Mouse (Mus musculus) layer of hippocampus, postnatal 14 days (tissue): Measurements from ENCODE around the gene Abcb1b. TPM values are rescaled to one million over a fixed set of nuclear protein-coding genes. Genes with fewer than 3 reads are reported as not detected.
"Not testable (repeated sequence)": the region's sequence is repeated elsewhere in the genome, so short reads cannot be mapped to it uniquely, and the experiment has no call there.

Experiments
- DNase-seq, 2 experiments: peaks; one replicate each; pipeline ENCODE4 v3.0.0; 2021 to 2022; ENCODE audit warnings: low spot score in 2 of 2, mixed read lengths in 1 of 2
- long read RNA-seq, 2 experiments: library from polyadenylated mRNA; stranded (forward); transcript quantifications; one replicate each; pipeline ENCODE4 v2.0.0; 2021
- total RNA-seq, 2 experiments: library from RNA; stranded (reverse); gene quantifications; 2 replicates each; pipeline ENCODE4 v1.2.3; 2021

Abcb1b gene
- total RNA-seq, result 1 to 10 TPM; 2.9 to 5.4 TPM
- long read RNA-seq, experiment 1, full-length matches to known transcripts, result 1 of 4 reads
- long read RNA-seq, experiment 1, partial matches to known transcripts, result 1 of 4 reads
- long read RNA-seq, experiment 1, other reads (novel, unspliced or antisense), result 2 of 4 reads
- long read RNA-seq, experiment 2, full-length matches to known transcripts, result 1 of 5 reads
- long read RNA-seq, experiment 2, partial matches to known transcripts, result 3 of 5 reads
- long read RNA-seq, experiment 2, other reads (novel, unspliced or antisense), result 1 of 5 reads

GRCm38 (mm10) chr5:8797987-8798751 lies at the start of gene Abcb1b:
Gene Abcb1b, plus strand, starts transcription at chr5:8798147.
- DNase-seq, result peak; percentile 48 to 52

GRCm38 (mm10) chr5:8772866-8773265 lies 25.1 kb upstream of the Abcb1b start:
- no peak for DNase-seq

GRCm38 (mm10) chr5:8778311-8778710 lies 19.6 kb upstream of the Abcb1b start:
- no peak for DNase-seq

GRCm38 (mm10) chr5:8778751-8779150 lies 19.2 kb upstream of the Abcb1b start:
- DNase-seq, result no peak

GRCm38 (mm10) chr5:8792281-8792680 lies 5.7 kb upstream of the Abcb1b start:
- no peak for DNase-seq

GRCm38 (mm10) chr5:8798752-8799115 lies 787 bp downstream of the Abcb1b start:
- peak in 1 of 2 experiments; percentile 4 for DNase-seq

GRCm38 (mm10) chr5:8805742-8806141 lies 7.8 kb downstream of the Abcb1b start:
- peak in 1 of 2 experiments; percentile 33 for DNase-seq

GRCm38 (mm10) chr5:8807137-8808004 lies 9.4 kb downstream of the Abcb1b start:
- no peak for DNase-seq

GRCm38 (mm10) chr5:8813872-8814271 lies 15.9 kb downstream of the Abcb1b start:
- DNase-seq, result no peak

- no peak for DNase-seq
These were observed 22.0 kb downstream of the Abcb1b start for GRCm38 (mm10) chr5:8819635-8820591.

- DNase-seq, result not testable (repeated sequence)
These were observed 22.7 kb downstream of the Abcb1b start for GRCm38 (mm10) chr5:8820592-8821104.

GRCm38 (mm10) chr5:8838661-8839438 lies 40.9 kb downstream of the Abcb1b start:
- no peak for DNase-seq

- no peak for DNase-seq
These were observed 41.7 kb downstream of the Abcb1b start for GRCm38 (mm10) chr5:8839651-8840050.

- DNase-seq, result peak; percentile 40 to 60
These were observed 42.9 kb downstream of the Abcb1b start for GRCm38 (mm10) chr5:8840887-8841286.

GRCm38 (mm10) chr5:8842815-8843214 lies 44.9 kb downstream of the Abcb1b start:
- peak in 1 of 2 experiments; percentile 9 for DNase-seq

GRCm38 (mm10) chr5:8848607-8849575 lies 50.9 kb downstream of the Abcb1b start:
- DNase-seq, result not testable (repeated sequence)

- no peak for DNase-seq
These were observed 52.9 kb downstream of the Abcb1b start for GRCm38 (mm10) chr5:8850851-8851250.

- DNase-seq, result no peak
These were observed 59.3 kb downstream of the Abcb1b start for GRCm38 (mm10) chr5:8857201-8857600.
